Mouse (Mus musculus) E14TG2a.4 (cell line): Measurements from ENCODE around the gene Gpsm2.

Experiments used
- H3K27me3 ChIP-seq: 2 replicates; pipeline ENCODE4 v1.6.1; 2014; ENCODE audit warnings: low read length, control low read depth; ENCODE audit not compliant: insufficient read depth
- H3K36me3 ChIP-seq: 2 replicates; pipeline ENCODE4 v1.6.1; 2014; ENCODE audit warnings: low read length, control low read depth; ENCODE audit not compliant: insufficient read depth
- H3K4me1 ChIP-seq: replicated peaks from 2 replicates; pipeline ENCODE4 v1.6.1; 2014; ENCODE audit warnings: low read depth, low read length, control low read depth
- H3K4me3 ChIP-seq: replicated peaks from 2 replicates; pipeline ENCODE4 v1.5.1; 2014; ENCODE audit warnings: mild to moderate bottlenecking, low read length
- H3K9me3 ChIP-seq: 2 replicates; pipeline ENCODE4 v1.6.1; 2014; ENCODE audit warnings: low read length, control low read depth
- CTCF ChIP-seq: conservative IDR thresholded peaks from 2 replicates; pipeline ENCODE4 v1.5.1; 2014; ENCODE audit warnings: low read length
- NANOG ChIP-seq: IDR thresholded peaks from 2 replicates; pipeline ENCODE4 v1.6.1; 2014; ENCODE audit warnings: borderline replicate concordance, low read length, mixed read lengths
- POU5F1 ChIP-seq: IDR thresholded peaks from 2 replicates; pipeline ENCODE4 v1.6.1; 2014; ENCODE audit warnings: low read length, borderline replicate concordance

Gpsm2 gene

GRCm38 (mm10) chr3:108739045-108739708, 17.1 kb upstream of the Gpsm2 start, which contains the start of gene Aknad1:
Gene Aknad1, plus strand, starts transcription at chr3:108739658.
- no peak for TF ChIP-seq CTCF
- no peak for TF ChIP-seq NANOG
- TF ChIP-seq POU5F1: no peak
- peaks cover 15% of the 10 kb centered on the region for H3K4me1 ChIP-seq
- no peak within 1 kb of the TSS for H3K4me3 ChIP-seq
- H3K36me3 ChIP-seq: no peaks in the 10 kb centered on the region
- peaks cover 19% of the 10 kb centered on the region for H3K27me3 ChIP-seq
- H3K9me3 ChIP-seq: no peaks in the 10 kb centered on the region

- TF ChIP-seq POU5F1 (no peak), NANOG (peak; percentile 77), CTCF (no peak)
- peaks cover 15% of the 10 kb centered on the region for H3K4me1 ChIP-seq
- H3K4me3 ChIP-seq: no peak overlapping the region
- H3K36me3 ChIP-seq: no peaks in the 10 kb centered on the region
- no peaks in the 10 kb centered on the region for H3K9me3 ChIP-seq
- H3K27me3 ChIP-seq: peaks cover 19% of the 10 kb centered on the region
Observed at GRCm38 (mm10) chr3:108737761-108738160, 15.7 kb upstream of the Gpsm2 start.

DNA sequence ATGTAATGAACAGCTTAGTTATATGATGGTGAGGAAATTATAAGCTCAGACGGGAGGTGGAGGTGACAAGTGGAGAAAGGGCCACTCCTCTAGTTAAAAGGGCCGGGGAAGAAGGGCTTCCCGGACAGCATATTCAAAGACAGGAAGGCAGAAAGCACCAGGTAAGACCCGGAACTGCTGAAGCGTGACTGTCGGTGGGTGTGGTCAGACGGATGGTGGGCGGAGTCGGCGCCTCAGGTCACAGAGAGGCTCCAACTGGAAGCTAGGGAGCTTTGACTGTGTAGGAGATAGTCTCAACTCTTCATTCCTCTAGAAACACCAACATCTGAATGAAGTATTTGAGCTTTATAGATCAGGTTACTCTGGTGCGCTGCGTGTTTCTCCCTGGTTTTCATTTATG, 8.2 kb upstream of the Gpsm2 start:
- TF ChIP-seq POU5F1 (no peak), CTCF (no peak), NANOG (no peak)
- Histone ChIP-seq H3K36me3 (no peaks in the 10 kb centered on the region), H3K9me3 (peaks cover 6% of the 10 kb centered on the region; the same call in 1 of the 2 replicates), H3K4me3 (no peak overlapping the region), H3K27me3 (0 out of 2 replicates have a peak, but pooled peaks cover 5% of the 10 kb centered on the region), H3K4me1 (peaks cover 13% of the 10 kb centered on the region)

DNA sequence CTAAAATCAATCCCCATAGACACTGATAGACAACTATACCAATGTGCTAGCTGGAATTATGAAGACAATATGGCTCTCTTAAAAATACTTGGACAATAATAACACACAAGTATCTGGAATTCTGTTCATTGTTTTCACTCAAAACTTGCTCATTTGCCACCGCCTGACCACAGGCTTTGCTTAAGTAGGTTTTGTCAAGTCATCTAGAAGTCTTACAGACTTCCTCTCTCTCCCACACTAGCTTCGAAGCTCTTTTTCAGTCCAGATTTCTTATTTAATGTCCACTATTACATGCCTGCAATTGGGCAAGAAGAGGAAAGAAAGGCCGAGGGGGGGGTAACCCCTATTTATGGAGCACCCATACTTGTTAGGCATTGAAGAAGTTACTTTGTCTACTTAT, 5.7 kb upstream of the Gpsm2 start:
- Histone ChIP-seq H3K36me3 (no peaks in the 10 kb centered on the region), H3K27me3 (no peaks in the 10 kb centered on the region), H3K4me3 (no peak overlapping the region), H3K4me1 (peaks cover 17% of the 10 kb centered on the region), H3K9me3 (peaks cover 6% of the 10 kb centered on the region; the same call in 1 of the 2 replicates)
- TF ChIP-seq NANOG (no peak), POU5F1 (no peak), CTCF (no peak)

- peaks cover 6% of the 10 kb centered on the region; the same call in 1 of the 2 replicates for H3K9me3 ChIP-seq
- TF ChIP-seq CTCF: no peak
- no peak for TF ChIP-seq NANOG
- TF ChIP-seq POU5F1: no peak
- H3K4me1 ChIP-seq: peaks cover 21% of the 10 kb centered on the region
- no peak overlapping the region for H3K4me3 ChIP-seq
- H3K36me3 ChIP-seq: no peaks in the 10 kb centered on the region
- H3K27me3 ChIP-seq: no peaks in the 10 kb centered on the region
Observed at GRCm38 (mm10) chr3:108727344-108727743, 5.2 kb upstream of the Gpsm2 start.

DNA sequence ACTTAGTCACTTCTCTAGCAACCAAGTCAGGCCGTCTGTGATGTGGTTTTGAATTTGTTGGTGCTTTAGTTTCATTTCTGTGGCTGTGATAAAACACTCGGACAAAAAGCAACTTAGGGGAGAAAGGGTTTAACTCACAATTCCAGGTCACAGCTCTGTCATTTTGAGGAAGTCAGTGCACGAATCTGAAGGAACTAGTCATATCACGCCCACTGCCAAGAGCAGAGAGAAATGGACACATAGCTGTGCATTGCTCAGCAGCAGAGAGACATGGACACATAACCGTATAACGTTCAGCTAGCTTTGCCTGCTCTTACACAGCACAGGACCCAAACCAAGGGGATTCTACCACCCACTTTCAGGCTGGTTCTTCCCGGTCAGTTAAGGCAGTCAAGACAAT, 4.3 kb upstream of the Gpsm2 start:
- no peak for TF ChIP-seq POU5F1
- no peak for TF ChIP-seq CTCF
- TF ChIP-seq NANOG: no peak
- Histone ChIP-seq H3K9me3 (peaks cover 6% of the 10 kb centered on the region; the same call in 1 of the 2 replicates), H3K36me3 (no peaks in the 10 kb centered on the region), H3K4me1 (peaks cover 23% of the 10 kb centered on the region), H3K4me3 (no peak overlapping the region), H3K27me3 (no peaks in the 10 kb centered on the region)

- peak overlapping the region; percentile 83 for H3K4me3 ChIP-seq
- H3K4me1 ChIP-seq: peaks cover 22% of the 10 kb centered on the region
- H3K27me3 ChIP-seq: peaks cover 11% of the 10 kb centered on the region
- no peaks in the 10 kb centered on the region for H3K9me3 ChIP-seq
- TF ChIP-seq POU5F1 (no peak), NANOG (no peak), CTCF (no peak)
- H3K36me3 ChIP-seq: 0 out of 2 replicates have a peak, but pooled peaks cover 3% of the 10 kb centered on the region
Observed at GRCm38 (mm10) chr3:108721076-108721991, 775 bp downstream of the Gpsm2 start.

GRCm38 (mm10) chr3:108719761-108720160, 2.3 kb downstream of the Gpsm2 start:
- H3K36me3 ChIP-seq: 0 out of 2 replicates have a peak, but pooled peaks cover 3% of the 10 kb centered on the region
- peaks cover 22% of the 10 kb centered on the region for H3K4me1 ChIP-seq
- TF ChIP-seq CTCF (no peak), NANOG (no peak), POU5F1 (no peak)
- peaks cover 11% of the 10 kb centered on the region for H3K27me3 ChIP-seq
- no peak overlapping the region for H3K4me3 ChIP-seq
- H3K9me3 ChIP-seq: no peaks in the 10 kb centered on the region
